Mouse (Mus musculus) stomach, embryonic 15.5 days (tissue): ENCODE measurements at regions not wholly inside any gene's neighbourhood (a gene's known extent, or its start where the extent isn't known, plus 50 kb on each side); places are given as distances from the start of the nearest gene placed in this dataset.

Source experiments
- ATAC-seq: fragments of 200-750 bp; cut with Nextera tagmentation; 2 replicates; pipeline ENCODE4 v1.8.0; 2017; ENCODE audit warnings: low read depth, moderate number of reproducible peaks, moderate TSS enrichment; ENCODE audit not compliant: insufficient read depth, low FRiP score
- H3K27ac ChIP-seq: fragments of 300-500 bp; sonication (generic); 2 replicates; pipeline ENCODE4 v1.5.1; 2015; ENCODE audit warnings: mild to moderate bottlenecking, inconsistent platforms
- H3K27me3 ChIP-seq: fragments of 300-500 bp; sonication (generic); replicated peaks from 2 replicates; pipeline ENCODE4 v1.6.1; 2015; ENCODE audit warnings: inconsistent platforms
- H3K36me3 ChIP-seq: fragments of 300-500 bp; sonication (generic); 2 replicates; pipeline ENCODE4 v1.6.1; 2015; ENCODE audit warnings: inconsistent platforms
- H3K4me1 ChIP-seq: fragments of 300-500 bp; sonication (generic); 2 replicates; pipeline ENCODE4 v1.6.1; 2015; ENCODE audit warnings: inconsistent platforms
- H3K4me2 ChIP-seq: fragments of 300-500 bp; sonication (generic); 2 replicates; pipeline ENCODE4 v1.6.1; 2015; ENCODE audit warnings: mild to moderate bottlenecking, inconsistent platforms
- H3K4me3 ChIP-seq: fragments of 300-500 bp; sonication (generic); replicated peaks from 2 replicates; pipeline ENCODE4 v1.5.1; 2015; ENCODE audit warnings: inconsistent platforms
- H3K9ac ChIP-seq: fragments of 300-500 bp; sonication (generic); 2 replicates; pipeline ENCODE4 v1.6.1; 2015; ENCODE audit warnings: inconsistent platforms
- H3K9me3 ChIP-seq: fragments of 300-500 bp; sonication (generic); 2 replicates; pipeline ENCODE4 v1.6.1; 2016; ENCODE audit warnings: inconsistent platforms
- WGBS: fragments of 180-500 bp; shearing (Covaris S2); methylation state at CpG from one replicate; pipeline ENCODE4 v1.1.7; 2015; 5-methylcytosine and 5-hydroxymethylcytosine counted together

GRCm38 (mm10) chr13:42358588-42358987 is 57.3 kb downstream of the Edn1 start:
- Histone ChIP-seq H3K27me3 (no peaks in the 10 kb centered on the region), H3K27ac (no peak overlapping the region), H3K4me3 (no peak overlapping the region), H3K9ac (no peak overlapping the region), H3K36me3 (no peaks in the 10 kb centered on the region), H3K4me1 (no peaks in the 10 kb centered on the region), H3K9me3 (no peaks in the 10 kb centered on the region), H3K4me2 (no peak overlapping the region)
- 62% methylated on average over 9 of the region's 9 CpGs for WGBS
- ATAC-seq, result peak; percentile 47

GRCm38 (mm10) chr13:42367655-42368554 is 66.6 kb downstream of the Edn1 start:
- H3K4me3 ChIP-seq, result no peak overlapping the region
- peak overlapping the region; percentile 69 for H3K27ac ChIP-seq
- WGBS, result 59% methylated on average over 7 of the region's 7 CpGs
- H3K9ac ChIP-seq, result no peak overlapping the region
- H3K27me3 ChIP-seq, result no peaks in the 10 kb centered on the region
- 0 out of 2 replicates have a peak overlapping the region, but pooled peaks have one; percentile 1 for H3K4me2 ChIP-seq
- no peaks in the 10 kb centered on the region for H3K9me3 ChIP-seq
- H3K36me3 ChIP-seq, result no peaks in the 10 kb centered on the region
- H3K4me1 ChIP-seq, result no peaks in the 10 kb centered on the region
- ATAC-seq, result peak; percentile 95

GRCm38 (mm10) chr13:42369826-42370225 is 68.5 kb downstream of the Edn1 start:
- Histone ChIP-seq H3K27ac (no peak overlapping the region), H3K9ac (no peak overlapping the region), H3K9me3 (no peaks in the 10 kb centered on the region), H3K4me1 (no peaks in the 10 kb centered on the region), H3K4me3 (no peak overlapping the region), H3K4me2 (no peak overlapping the region), H3K36me3 (no peaks in the 10 kb centered on the region), H3K27me3 (no peaks in the 10 kb centered on the region)
- WGBS, result 55% methylated on average over 1 of the region's 1 CpGs
- ATAC-seq, result no peak

GRCm38 (mm10) chr13:42372201-42372600 is 70.9 kb downstream of the Edn1 start:
- Histone ChIP-seq H3K27ac (no peak overlapping the region), H3K4me1 (no peaks in the 10 kb centered on the region), H3K9ac (no peak overlapping the region), H3K36me3 (no peaks in the 10 kb centered on the region), H3K4me3 (no peak overlapping the region), H3K9me3 (no peaks in the 10 kb centered on the region), H3K27me3 (no peaks in the 10 kb centered on the region), H3K4me2 (no peak overlapping the region)
- WGBS, result 82% methylated on average over 4 of the region's 4 CpGs
- no peak for ATAC-seq

- Histone ChIP-seq H3K9ac (no peak overlapping the region), H3K9me3 (no peaks in the 10 kb centered on the region), H3K27me3 (no peaks in the 10 kb centered on the region), H3K27ac (no peak overlapping the region), H3K4me3 (no peak overlapping the region), H3K4me1 (no peaks in the 10 kb centered on the region), H3K36me3 (no peaks in the 10 kb centered on the region), H3K4me2 (no peak overlapping the region)
- WGBS, result 82% methylated on average over 8 of the region's 8 CpGs
- ATAC-seq, result no peak
These were observed 72.9 kb downstream of the Edn1 start for GRCm38 (mm10) chr13:42374181-42374596.

GRCm38 (mm10) chr13:42379675-42380074 is 78.4 kb downstream of the Edn1 start:
- WGBS, result 69% methylated on average over 6 of the region's 6 CpGs
- H3K4me3 ChIP-seq, result no peak overlapping the region
- H3K36me3 ChIP-seq, result no peaks in the 10 kb centered on the region
- no peak overlapping the region for H3K9ac ChIP-seq
- H3K27me3 ChIP-seq, result no peaks in the 10 kb centered on the region
- H3K27ac ChIP-seq, result no peak overlapping the region
- no peak for ATAC-seq
- H3K4me1 ChIP-seq, result no peaks in the 10 kb centered on the region
- no peaks in the 10 kb centered on the region for H3K9me3 ChIP-seq
- no peak overlapping the region for H3K4me2 ChIP-seq

- Histone ChIP-seq H3K9ac (no peak overlapping the region), H3K36me3 (no peaks in the 10 kb centered on the region)
- no peak for ATAC-seq
These were observed 81.8 kb downstream of the Edn1 start for GRCm38 (mm10) chr13:42383099-42383498.

GRCm38 (mm10) chr13:42390389-42390788 is 89.1 kb downstream of the Edn1 start:
- Histone ChIP-seq H3K9me3 (no peaks in the 10 kb centered on the region), H3K27ac (no peak overlapping the region), H3K4me2 (no peak overlapping the region), H3K36me3 (no peaks in the 10 kb centered on the region), H3K27me3 (no peaks in the 10 kb centered on the region), H3K9ac (no peak overlapping the region), H3K4me3 (no peak overlapping the region), H3K4me1 (no peaks in the 10 kb centered on the region)
- ATAC-seq, result no peak
- 90% methylated on average over 1 of the region's 1 CpGs for WGBS

More at GRCm38 (mm10) chr13:42383099-42383498, 81.8 kb downstream of the Edn1 start:
- WGBS, result 68% methylated on average over 4 of the region's 4 CpGs
- H3K27me3 ChIP-seq, result no peaks in the 10 kb centered on the region
- no peak overlapping the region for H3K4me3 ChIP-seq
- H3K4me2 ChIP-seq, result no peak overlapping the region
- no peak overlapping the region for H3K27ac ChIP-seq
- no peaks in the 10 kb centered on the region for H3K9me3 ChIP-seq
- no peaks in the 10 kb centered on the region for H3K4me1 ChIP-seq

GRCm38 (mm10) chr13:42391330-42392005 is 90.2 kb downstream of the Edn1 start:
- Histone ChIP-seq H3K36me3 (no peaks in the 10 kb centered on the region), H3K27ac (no peak overlapping the region), H3K4me2 (no peak overlapping the region), H3K9me3 (no peaks in the 10 kb centered on the region), H3K4me3 (no peak overlapping the region), H3K9ac (no peak overlapping the region), H3K27me3 (no peaks in the 10 kb centered on the region), H3K4me1 (no peaks in the 10 kb centered on the region)
- no peak for ATAC-seq
- WGBS, result 68% methylated on average over 9 of the region's 9 CpGs

- 96% methylated on average over 7 of the region's 7 CpGs for WGBS
- no peak for ATAC-seq
- Histone ChIP-seq H3K4me3 (no peak overlapping the region), H3K9ac (no peak overlapping the region), H3K4me2 (no peak overlapping the region), H3K27ac (no peak overlapping the region), H3K9me3 (no peaks in the 10 kb centered on the region), H3K27me3 (no peaks in the 10 kb centered on the region), H3K4me1 (no peaks in the 10 kb centered on the region), H3K36me3 (no peaks in the 10 kb centered on the region)
These were observed 91.4 kb downstream of the Edn1 start for GRCm38 (mm10) chr13:42392701-42393100.

GRCm38 (mm10) chr13:42394572-42394971 is 93.3 kb downstream of the Edn1 start:
- Histone ChIP-seq H3K9me3 (no peaks in the 10 kb centered on the region), H3K36me3 (no peaks in the 10 kb centered on the region), H3K4me2 (no peak overlapping the region), H3K9ac (no peak overlapping the region), H3K4me1 (no peaks in the 10 kb centered on the region), H3K27ac (no peak overlapping the region), H3K27me3 (no peaks in the 10 kb centered on the region), H3K4me3 (no peak overlapping the region)
- ATAC-seq, result no peak
- 66% methylated on average over 2 of the region's 2 CpGs for WGBS

GRCm38 (mm10) chr13:42401513-42401912 is 100.2 kb downstream of the Edn1 start:
- H3K9ac ChIP-seq, result no peak overlapping the region
- no peaks in the 10 kb centered on the region for H3K4me1 ChIP-seq
- H3K4me2 ChIP-seq, result no peak overlapping the region
- H3K27ac ChIP-seq, result no peak overlapping the region
- H3K9me3 ChIP-seq, result no peaks in the 10 kb centered on the region
- WGBS, result 51% methylated on average over 2 of the region's 2 CpGs
- no peak overlapping the region for H3K4me3 ChIP-seq
- H3K27me3 ChIP-seq, result no peaks in the 10 kb centered on the region
- no peaks in the 10 kb centered on the region for H3K36me3 ChIP-seq
- ATAC-seq, result no peak
